Mouse (Mus musculus): Measurements from ENCODE around the gene Nmnat2. TPM values are rescaled to one million over a fixed set of nuclear protein-coding genes. Genes with fewer than 3 reads are reported as not detected.

Nmnat2 gene
- polyA plus RNA-seq, 1 experiment from 2014 or later: 26.9 TPM

Other genes starting within 250 kb of the Nmnat2 start
- not detected in 2 replicates for gene Apobec4, start 204.4 kb upstream of the Nmnat2 start, polyA plus RNA-seq (2016; fragmentation: Nextera tagmentation; extraction: Ambion mirVana)
- gene Rgl1, start 188.6 kb upstream of the Nmnat2 start, polyA plus RNA-seq (2016; fragmentation: Nextera tagmentation; extraction: Ambion mirVana): 16.3 and 18.2 TPM in 2 replicates
- gene Arpc5, start 188.5 kb upstream of the Nmnat2 start, polyA plus RNA-seq (2016; fragmentation: Nextera tagmentation; extraction: Ambion mirVana): 285 and 287 TPM in 2 replicates
- gene Ncf2, start 154.8 kb upstream of the Nmnat2 start, polyA plus RNA-seq (2016; fragmentation: Nextera tagmentation; extraction: Ambion mirVana): 2.2 and 3.0 TPM in 2 replicates
- gene Smg7, start 52.3 kb upstream of the Nmnat2 start, polyA plus RNA-seq (2016; fragmentation: Nextera tagmentation; extraction: Ambion mirVana): 38.0 and 42.5 TPM in 2 replicates
- gene Lamc2, start 231.5 kb downstream of the Nmnat2 start, polyA plus RNA-seq (2016; fragmentation: Nextera tagmentation; extraction: Ambion mirVana): 0.38 and 0.88 TPM in 2 replicates

Measured in midbrain, embryonic 12.5 days (tissue).